Mouse (Mus musculus) thymus, adult 2 months (tissue): ENCODE data around the gene Stk38l.

Experiments
- CTCF ChIP-seq: fragments of 200-500 bp; IDR thresholded peaks from 2 replicates; pipeline ENCODE4 v1.5.1; 2012; ENCODE audit warnings: mild to moderate bottlenecking, control low read depth, low read length, moderate library complexity, borderline replicate concordance; ENCODE audit not compliant: control insufficient read depth, poor library complexity, insufficient read depth; ENCODE audit errors: extremely low read depth
- POLR2A ChIP-seq: fragments of 200-500 bp; IDR thresholded peaks from 2 replicates; pipeline ENCODE4 v1.6.1; 2012; ENCODE audit warnings: mild to moderate bottlenecking, low read length, control low read depth, moderate library complexity; ENCODE audit not compliant: control insufficient read depth, poor library complexity, insufficient read depth; ENCODE audit errors: extremely low read depth

DNA sequence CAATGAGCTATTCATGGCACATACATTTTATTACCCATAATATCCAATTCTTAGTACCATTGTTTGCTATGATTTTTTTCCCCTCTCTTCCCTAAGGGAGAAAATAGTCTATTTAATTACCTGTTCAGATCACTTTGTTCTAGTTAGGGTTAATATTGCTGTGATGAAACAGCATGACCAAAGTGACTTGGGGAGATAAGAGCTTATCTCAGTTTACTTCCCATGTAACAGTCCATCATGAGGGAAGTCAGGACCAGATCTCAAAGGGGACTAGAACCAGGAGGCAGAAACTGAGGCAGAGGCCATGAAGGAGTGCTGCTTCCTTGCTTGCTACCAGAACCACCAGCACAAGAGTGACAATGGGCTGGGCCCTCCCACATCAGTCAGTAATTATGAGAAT is 15.9 kb downstream of the Stk38l start:
- TF ChIP-seq POLR2A: no peak
- TF ChIP-seq CTCF: no peak
